Mouse (Mus musculus): ENCODE data around the gene Trub1.

Trub1 gene

DNA sequence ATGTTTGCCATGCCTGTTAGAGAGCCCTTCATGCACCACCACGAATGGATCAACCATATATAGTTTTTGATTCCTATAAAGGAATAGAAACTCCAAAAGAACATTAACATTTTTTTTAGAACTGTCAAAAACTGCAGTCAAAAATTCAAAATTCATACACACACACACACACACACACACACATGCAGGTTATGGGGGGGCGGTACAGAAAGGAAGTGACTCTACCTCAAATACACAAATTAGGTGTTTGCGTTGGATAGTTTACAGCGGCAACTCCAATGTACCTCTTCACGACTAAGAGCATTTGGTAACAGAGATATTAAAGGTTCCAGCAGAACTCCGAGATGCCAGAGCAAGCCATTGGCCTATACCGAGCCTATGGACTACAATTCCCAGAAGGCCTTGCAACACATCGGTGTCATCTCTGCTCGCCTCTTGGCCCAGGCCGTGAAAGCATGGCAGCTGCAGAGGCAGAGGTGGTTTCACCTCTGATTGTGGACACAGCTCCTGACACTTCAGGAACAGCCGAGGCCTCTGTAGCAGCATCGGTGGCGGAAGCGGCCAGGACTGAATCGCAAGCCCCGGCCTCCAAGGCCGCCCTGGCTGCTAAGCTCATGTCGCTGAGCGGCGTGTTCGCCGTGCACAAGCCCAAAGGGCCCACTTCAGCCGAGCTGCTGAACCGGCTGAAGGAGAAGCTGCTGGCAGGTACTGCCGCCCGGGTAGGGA is at the start of gene Trub1:
Trub1 (plus strand) TSS at position 421 of the 726 bp plus-strand sequence.
- DNase-seq (ENCODE audit: low read depth): peak; percentile 92

DNA sequence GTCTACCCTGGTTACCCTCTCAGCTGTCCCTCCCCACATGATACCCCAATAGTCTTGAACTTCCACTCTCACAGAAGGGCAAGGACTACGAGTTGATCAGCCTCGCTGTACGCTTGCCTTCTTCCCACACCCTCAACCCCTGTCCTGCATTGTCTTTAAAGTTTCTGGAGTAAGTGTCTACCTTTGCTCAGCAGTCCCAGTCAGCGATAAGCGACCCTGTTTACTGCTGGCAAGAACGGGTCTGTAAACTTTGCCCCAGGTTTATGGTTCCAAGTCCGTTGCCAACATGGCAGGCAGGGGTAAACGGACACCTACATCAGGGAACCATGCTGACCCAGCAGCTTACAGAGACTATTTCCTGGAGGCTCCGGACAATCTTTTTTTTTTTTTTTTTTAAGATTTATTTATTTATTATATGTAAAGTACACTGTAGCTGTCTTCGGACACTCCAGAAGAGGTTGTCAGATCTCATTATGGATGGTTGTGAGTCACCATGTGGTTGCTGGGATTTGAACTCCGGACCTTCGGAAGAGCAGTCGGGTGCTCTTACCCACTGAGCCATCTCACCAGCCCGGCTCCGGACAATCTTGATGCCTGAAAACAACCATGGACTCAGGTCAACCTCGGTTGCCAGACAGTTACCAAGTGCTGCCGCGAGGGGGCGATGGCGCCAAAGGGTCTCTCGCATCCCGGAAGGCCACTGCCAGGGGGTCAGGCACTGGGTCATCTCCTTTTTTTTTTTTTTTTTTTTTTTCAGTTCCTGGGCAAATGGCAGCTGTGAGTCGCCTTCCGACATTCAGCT is 48.8 kb upstream of the Trub1 start:
- peak; percentile 84 for DNase-seq (ENCODE audit: low read depth)

DNA sequence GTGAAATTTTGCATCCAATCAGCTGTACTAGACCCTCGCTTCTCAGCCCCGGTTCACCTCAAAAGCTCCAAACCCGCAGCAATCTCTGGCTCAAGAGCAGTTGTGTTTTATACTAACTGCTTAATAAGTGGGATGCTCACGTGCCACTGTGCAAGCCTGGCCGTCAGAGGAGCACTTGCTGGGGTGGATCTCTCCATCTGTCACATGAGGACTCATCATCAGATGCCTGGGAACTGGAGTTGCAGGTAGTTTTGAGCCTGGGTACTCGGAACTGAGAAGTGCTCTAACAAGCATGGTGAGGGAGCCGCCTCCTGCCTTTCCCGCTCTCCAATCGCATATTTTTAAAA is 48.2 kb upstream of the Trub1 start:
- DNase-seq (ENCODE audit: low read depth): no peak

DNA sequence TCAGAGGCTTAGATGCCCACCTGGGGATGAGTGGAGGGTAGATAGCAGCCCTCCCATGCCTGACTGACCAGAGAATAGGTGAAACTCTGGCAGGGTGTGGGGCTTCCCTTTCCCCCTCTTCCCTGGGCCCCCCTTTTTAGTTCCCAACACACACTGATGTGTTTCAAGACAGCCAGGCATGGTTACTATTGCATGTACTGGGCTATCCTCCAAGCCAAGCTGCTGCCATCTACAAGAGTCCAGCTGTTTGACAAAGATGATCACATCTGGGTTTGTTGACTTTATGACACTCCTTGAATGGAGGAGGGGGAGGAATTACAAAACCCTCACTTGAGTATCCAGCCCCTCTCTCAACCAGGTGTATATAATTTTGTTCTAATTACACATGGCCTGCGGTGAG is 44.8 kb upstream of the Trub1 start:
- no peak for DNase-seq (ENCODE audit: low read depth)

DNA sequence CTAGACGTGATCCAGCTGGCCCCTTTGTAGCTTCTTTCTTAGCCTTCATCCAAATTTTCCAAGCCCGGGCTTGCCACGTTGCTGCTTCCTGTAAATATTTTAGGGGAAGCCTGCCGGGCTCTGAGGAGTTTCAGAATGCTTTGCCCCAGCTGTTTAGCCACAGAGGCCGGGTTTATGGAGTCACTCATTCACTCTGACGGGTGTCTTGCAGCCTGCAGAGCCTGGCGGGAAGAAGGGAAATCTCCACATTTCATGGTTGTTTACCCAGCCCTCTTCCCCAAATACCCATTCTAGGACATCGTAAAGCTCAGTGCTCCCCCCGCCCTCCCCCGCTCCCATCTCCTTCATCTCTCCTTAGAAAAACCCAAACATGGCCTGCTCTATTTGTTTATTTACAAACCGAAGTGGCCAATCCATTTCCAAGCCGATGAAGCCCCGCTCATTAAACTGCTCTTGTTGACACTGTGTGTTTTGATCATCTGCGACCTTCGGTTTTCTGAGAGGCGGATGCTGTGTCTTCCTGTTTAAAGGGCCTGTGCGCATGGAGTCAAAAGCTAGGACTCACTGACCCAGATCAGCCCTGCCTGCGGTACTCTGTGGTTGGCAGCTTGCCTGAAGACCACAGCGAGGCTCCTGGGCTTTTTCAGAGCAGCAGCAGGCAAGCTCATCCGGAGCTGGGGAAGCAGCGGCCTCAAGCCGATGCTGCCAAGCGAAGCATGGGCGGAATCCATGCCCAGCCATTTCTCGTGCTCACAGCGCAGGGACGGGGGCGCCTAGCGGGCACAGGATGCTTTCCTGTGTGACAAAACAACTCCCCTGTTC is 41.1 kb upstream of the Trub1 start:
- no peak for DNase-seq (ENCODE audit: low read depth)

DNA sequence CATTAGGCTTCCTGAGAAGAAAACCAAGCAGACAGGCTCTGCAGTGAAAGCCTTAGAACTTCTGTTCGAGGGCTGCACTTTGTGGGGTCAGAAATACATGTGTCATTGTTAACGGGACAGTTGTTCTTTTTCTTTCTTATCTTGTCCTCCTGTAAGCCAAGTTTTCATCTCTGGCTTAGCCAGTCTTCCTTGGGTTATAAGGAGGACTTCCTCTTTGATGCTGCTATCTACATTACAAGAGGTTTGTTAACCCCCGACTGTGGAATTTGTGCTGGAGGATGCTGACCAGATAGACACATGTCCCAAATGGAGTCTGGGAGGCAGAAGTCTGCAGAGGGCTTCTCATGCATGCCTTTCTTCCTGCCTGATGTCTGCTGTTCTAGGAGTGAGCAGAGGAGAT is 39.5 kb upstream of the Trub1 start:
- no peak for DNase-seq (ENCODE audit: low read depth)

DNA sequence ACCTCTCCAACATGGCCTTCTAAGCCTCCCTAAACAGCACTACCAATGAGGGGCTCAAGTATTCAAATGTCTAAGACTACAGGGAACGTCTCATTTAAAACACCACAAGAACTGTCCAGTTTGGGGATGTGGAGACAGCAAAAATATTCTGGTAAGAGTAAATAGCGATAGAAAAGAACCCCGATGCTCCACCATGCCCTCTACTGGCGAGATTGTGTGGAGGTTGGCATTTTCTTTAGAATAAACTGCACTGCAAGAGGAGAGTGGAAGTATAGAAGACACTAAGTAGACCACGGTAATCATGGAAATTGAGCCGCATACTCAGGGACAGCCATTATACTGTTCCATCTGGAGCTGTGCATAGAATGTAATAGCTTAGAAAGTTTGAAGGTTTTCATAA is 38.8 kb upstream of the Trub1 start:
- no peak for DNase-seq (ENCODE audit: low read depth)

DNA sequence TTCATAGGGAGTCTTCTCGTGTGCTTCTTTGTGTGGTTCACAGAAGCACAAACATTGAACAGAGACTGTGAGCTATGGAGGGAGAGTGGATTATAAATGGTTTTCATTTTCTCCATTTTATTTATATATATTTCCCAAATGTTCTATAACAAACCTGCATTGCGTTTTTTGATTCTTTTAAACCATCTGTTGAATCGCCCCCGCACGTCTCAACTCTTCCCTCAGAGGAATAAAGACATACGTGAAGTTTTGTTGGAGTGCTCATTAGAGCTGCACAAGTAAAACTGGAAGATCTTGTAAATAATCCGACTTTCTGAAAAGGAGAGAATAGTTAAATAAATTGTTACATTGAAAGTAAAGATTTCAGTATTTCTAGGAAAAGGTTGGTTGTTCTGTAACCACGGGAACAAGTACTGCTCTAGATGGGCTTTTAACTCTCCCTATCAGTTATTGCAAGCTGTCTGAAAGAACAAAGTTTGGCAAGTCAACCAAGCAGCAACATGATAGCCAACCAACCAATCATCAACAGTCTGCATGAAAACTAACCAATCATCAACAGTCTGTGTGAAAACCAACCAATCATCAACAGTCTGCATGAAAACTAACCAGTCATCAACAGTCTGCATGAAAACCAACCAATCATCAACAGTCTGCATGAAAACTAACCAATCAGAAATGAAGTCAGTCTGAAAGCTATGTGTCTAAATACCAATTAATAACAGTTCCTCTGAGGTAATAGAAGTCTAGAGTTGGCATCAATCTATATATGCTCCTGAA is 37.5 kb upstream of the Trub1 start:
- DNase-seq (ENCODE audit: low read depth): no peak

DNA sequence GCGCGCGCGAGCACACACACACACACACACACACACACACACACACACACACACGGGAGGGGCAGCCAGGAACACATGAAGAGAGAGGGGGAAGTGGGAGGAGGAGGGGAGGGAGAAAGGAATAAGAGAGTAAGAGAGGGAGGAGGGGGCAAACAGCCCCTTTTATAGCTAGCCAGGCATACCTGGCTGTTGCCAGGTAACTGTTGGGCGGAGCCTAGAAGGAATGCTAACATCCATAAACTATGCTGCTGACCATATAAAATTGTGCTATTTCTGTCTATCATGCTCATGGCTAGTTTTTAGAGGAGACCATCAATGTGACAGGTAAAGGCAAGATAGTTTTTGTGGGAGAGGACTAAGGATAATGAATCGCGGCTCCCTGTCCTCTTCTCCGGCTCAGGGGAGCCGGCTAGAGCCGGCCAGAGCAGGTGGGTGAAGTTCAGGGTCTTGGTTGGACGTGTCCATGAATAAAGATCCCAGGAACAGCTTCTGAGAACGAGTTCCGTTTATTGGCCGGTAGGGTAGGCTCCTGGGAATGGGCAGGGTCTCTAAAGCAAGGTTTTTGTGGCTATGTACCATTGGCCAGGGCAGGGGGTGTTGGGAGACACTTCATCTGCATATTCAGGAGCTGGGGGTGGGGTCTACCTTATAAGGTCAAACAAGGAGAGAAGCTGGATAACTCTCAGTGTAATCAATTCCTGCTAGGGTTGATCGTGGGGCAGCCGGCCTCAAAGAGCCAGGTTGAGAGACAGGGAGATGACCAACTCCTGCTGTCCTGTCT is 34.7 kb upstream of the Trub1 start:
- DNase-seq (ENCODE audit: low read depth): no peak

DNA sequence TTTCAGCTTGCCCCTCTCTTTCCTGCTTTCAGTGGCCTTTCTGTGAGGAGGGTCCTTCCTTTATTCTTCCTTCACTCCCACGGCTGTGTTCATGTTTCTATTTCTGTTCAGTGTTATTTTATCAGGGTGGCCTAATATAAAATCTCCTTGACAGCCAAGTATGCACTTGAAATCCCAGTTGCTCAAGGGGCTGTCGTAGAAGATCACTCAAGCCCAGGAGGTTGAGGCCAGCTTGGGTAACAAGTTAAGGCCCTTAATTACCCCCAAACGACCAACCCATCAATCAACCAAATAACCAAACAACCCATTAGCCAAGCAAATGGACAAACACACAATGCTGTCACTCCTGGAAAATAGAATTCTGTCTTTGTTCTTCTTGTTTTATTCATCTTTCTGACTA is 29.3 kb upstream of the Trub1 start:
- no peak for DNase-seq (ENCODE audit: low read depth)

DNA sequence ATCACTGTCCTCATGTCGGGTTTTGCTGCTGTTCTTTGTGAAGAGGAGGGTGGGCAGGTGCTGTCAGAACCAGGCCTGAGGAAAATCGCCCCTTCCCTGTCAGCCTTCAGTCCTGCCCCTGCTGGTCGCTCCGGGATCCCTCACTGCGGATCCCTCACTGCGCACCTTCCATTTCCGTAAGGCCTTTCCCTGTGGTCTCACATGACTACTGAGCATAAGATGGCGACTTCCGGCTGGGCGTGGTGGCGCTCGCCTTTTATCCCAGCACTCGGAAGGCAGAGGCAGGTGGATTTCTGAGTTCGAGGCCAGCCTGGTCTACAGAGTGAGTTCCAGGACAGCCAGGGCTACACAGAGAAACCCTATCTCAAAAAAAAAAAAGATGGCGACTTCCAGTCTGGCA is 27.4 kb upstream of the Trub1 start:
- no peak for DNase-seq (ENCODE audit: low read depth)

DNA sequence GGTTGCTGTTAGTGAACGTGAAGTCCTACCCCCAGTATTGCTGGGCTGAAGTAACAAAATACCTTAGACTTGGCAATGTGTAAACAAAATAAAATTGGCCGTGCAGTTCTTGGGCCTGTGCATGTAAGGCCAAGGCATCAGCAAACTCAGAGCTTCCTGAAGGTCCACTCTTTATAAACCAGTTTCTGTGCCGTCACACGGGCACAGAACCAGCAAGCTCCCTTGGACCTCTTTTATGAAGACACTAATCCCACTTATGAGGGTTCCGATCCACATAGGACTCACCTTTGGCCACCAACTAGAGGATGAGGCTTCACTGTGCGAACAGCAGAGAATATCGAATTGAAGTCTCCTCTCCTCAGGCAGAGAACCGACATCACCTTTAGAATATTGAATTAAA is 25.9 kb upstream of the Trub1 start:
- no peak for DNase-seq (ENCODE audit: low read depth)

DNA sequence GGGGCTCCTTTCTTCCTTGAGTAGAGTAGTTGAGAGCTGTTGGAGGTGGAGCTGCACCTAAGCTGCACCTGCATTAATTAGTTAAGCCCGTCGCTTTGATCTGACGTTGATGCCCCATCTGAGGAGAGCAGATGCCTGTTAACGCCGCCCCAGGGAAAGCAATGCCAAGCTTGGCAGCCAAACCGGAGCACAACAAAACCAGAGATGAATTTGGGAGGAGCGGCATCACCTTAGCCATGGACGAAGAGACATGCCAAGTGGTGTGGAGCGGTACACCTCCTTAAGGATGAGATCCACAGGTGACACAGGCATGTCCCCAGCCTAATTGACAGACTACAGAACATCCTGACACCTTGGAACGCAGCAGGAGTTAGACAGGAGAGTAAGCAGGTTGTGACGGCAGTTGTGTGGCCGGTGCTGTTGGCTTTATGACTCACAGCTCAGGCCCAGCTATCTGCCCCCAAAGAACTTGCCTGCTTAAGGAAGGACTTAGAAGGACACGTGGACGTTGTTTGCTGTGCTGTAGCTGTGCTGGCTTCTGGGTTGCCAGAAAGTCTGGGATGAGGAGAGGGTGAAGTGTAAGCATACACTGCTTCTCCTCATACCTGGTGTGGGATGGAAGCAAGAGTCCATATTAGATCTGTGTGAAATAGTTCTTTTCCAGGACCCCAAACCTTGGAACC is 24.8 kb upstream of the Trub1 start:
- no peak for DNase-seq (ENCODE audit: low read depth)

DNA sequence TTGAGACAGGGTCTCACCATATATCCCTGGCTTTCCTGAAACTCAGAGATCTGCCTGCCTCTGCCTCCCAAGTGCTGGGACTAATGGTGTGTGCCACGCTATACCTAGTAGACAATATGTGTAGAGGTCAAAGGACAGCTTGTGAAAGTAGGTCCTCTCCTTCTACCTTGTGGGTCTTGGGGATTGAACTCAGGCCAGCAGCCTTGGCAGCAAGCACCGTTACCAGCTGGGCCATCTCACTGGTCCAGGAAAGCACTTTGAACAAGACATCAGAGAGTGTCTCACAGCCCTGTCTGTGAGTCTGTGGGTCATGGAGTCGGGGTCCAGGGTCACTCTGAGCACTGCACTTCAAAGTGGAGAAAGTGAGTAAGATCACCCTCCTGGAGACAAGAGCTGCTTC is 24.1 kb upstream of the Trub1 start:
- DNase-seq (ENCODE audit: low read depth): no peak

DNA sequence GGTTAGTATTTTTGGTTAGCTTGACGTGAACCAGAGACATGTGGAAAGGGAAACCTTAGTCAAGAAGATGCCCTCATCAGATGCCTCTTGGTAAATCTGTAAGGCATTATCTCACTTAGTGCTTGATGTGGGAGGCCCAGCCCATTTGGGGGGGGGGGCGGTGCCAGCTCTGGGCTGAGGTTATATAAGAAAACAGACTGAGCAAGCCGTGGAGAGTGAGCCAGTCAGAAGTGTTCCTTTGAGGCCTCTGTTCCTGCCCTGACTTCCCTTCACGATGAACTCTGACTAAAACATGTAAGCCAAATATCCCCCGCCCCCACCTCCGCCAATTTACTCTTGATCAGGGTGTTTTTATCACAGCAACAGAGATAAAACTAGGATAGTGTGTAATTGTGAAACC is 22.8 kb upstream of the Trub1 start:
- no peak for DNase-seq (ENCODE audit: low read depth)

DNA sequence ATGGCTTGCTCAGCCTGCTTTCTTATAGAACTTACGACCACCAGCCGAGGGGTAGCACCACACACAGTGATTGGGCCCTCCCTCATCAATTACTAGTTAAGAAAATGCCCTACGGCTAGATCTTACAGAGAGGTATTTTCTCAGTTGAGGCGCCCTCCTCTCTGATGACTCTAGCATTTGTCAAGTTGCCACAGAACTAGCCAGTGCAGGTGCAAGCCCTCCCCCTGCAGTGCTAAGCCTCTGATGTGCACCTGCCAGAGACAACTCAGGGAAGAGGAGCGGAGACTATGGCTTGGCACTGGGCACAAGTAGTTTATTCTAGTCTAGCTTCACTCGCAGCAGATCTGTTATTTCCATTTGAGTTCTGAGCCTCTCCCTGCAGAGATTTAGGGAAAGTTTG is 21.2 kb upstream of the Trub1 start:
- no peak for DNase-seq (ENCODE audit: low read depth)

DNA sequence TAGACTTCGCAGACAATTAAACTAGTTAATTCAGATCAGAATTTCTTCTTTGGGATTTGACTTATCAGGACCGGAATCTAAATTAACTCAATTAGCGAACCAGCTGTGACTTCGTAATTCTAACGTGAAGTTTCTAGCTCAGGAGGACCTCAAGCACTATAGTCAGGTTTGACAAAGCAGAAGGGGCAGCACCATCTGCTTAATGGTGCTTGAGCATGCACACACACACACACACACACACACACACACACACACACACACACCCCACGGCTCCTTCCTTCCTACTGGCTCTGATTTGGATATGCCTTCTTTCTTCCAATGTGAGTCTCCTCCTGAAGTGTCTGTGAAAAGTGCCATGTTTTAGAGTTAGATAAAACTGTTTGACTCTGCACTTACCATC is 18.7 kb upstream of the Trub1 start:
- no peak for DNase-seq (ENCODE audit: low read depth)

DNA sequence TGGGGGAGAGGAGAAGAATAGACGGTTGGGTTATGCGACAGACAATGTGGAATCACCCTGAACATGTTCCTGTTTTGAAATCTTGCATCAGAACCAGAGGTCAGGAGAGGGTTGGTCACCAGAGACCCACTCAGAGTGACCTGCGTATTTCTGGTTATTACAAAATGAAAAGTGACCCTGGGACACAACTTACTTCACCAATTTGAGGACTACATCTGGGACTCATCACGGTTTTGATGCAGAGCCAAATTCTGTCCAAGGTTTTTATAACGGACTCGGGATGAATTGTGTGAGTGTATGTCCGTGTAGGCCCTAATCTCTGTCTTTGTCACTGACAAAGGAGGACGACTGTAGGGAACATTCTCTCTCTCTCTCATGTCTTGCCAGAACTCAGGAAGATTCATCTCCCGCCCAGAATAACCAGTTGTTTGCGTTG is 16.1 kb upstream of the Trub1 start:
- peak; percentile 53 for DNase-seq (ENCODE audit: low read depth)

DNA sequence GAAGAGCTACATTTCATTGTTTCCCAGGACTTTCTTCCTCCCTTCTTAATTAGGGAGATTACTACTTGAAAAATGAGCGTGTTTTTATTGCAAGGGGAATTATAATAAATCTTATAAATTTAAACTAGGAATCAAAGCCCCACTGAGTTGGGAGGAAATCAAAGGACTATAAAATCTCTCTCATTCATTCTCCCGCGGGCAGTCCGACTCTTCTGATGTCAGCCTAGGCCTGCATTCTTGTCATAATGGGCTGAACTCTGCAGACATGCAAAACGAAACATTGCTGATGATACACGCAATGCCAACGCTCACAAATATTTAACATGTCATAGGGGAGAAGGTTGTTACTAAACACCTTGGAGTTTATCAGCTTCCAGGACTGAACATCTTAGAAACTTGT is 15.7 kb upstream of the Trub1 start:
- no peak for DNase-seq (ENCODE audit: low read depth)

DNA sequence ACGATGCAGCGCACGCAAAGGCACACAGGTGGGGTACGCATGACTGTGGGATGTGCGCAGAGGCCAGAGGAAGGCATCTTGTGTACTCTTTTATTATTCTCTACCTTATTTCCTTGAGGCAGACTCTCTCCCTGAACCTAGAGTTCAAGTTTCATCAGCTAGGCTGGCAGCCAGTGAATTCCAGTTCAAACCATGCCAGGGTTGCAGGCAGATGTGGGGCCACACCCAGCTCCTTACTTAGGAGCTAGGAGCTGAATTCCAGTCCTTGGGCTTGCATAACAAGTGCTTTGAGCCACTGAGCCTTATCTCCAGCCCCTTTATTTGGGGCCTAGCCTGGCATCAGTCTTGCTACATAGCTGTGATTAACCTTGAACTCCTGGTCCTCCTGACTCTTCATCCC is 13.4 kb upstream of the Trub1 start:
- peak; percentile 25 for DNase-seq (ENCODE audit: low read depth)

DNA sequence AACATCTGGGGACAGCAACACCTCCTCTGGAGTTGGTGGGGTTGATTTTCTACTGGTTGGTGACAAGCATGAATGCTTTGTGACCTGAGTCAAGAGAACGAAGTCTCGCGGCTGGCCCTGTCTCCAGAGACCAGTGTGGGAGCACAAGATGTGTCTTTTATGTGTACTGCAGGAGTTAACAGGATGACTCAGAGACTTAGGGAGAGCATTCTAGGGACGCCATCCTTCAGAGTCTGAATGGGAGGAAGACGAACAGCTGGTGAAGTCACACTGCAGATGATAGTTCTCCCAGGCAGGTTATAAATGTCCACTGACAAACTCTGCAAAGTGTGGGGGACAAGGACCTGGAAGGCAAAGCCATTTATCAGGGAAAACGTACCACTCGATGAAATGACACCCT is 11.2 kb upstream of the Trub1 start:
- no peak for DNase-seq (ENCODE audit: low read depth)
